Mouse (Mus musculus) embryonic facial prominence, embryonic 11.5 days (tissue): ENCODE measurements at regions not wholly inside any gene's neighbourhood (a gene's known extent, or its start where the extent isn't known, plus 50 kb on each side); places are given as distances from the start of the nearest gene placed in this dataset.
A peak's percentile ranks its signal among the peaks of the same experiment; 100 is the strongest.

Experiments used
- ATAC-seq: fragments of 200-750 bp; cut with Nextera tagmentation; replicated peaks from 2 replicates; pipeline ENCODE4 v1.8.0; 2017; ENCODE audit warnings: low read depth; ENCODE audit not compliant: insufficient number of reproducible peaks, low FRiP score, low TSS enrichment
- DNase-seq: peaks from one replicate; pipeline ENCODE4 v3.0.0-alpha.2; 2015; ENCODE audit warnings: low spot score
- H3K27ac ChIP-seq: fragments of 300-500 bp; sonication (generic); replicated peaks from 2 replicates; pipeline ENCODE4 v1.5.1; 2014; ENCODE audit warnings: mild to moderate bottlenecking, low read depth, low read length, control low read depth
- H3K27me3 ChIP-seq: fragments of 300-500 bp; sonication (generic); 2 replicates; pipeline ENCODE4 v1.6.1; 2014; ENCODE audit warnings: mild to moderate bottlenecking, low read length, moderate library complexity, mixed read lengths; ENCODE audit not compliant: control insufficient read depth, insufficient read depth
- H3K36me3 ChIP-seq: fragments of 300-500 bp; sonication (generic); replicated peaks from 2 replicates; pipeline ENCODE4 v1.6.1; 2014; ENCODE audit warnings: low read depth, mild to moderate bottlenecking, low read length, moderate library complexity, mixed read lengths; ENCODE audit not compliant: control insufficient read depth, insufficient read depth
- H3K4me1 ChIP-seq: fragments of 300-500 bp; sonication (generic); 2 replicates; pipeline ENCODE4 v1.6.1; 2014; ENCODE audit warnings: low read length, mixed read lengths; ENCODE audit not compliant: control insufficient read depth, insufficient read depth
- H3K4me2 ChIP-seq: fragments of 300-500 bp; sonication (generic); 2 replicates; pipeline ENCODE4 v1.6.1; 2014; ENCODE audit warnings: low read depth, mild to moderate bottlenecking, control low read depth, low read length, moderate library complexity
- H3K4me3 ChIP-seq: fragments of 300-500 bp; sonication (generic); 2 replicates; pipeline ENCODE4 v1.5.1; 2014; ENCODE audit warnings: low read depth, low read length, control low read depth
- H3K9ac ChIP-seq: fragments of 300-500 bp; sonication (generic); replicated peaks from 2 replicates; pipeline ENCODE4 v1.6.1; 2014; ENCODE audit warnings: mild to moderate bottlenecking, control low read depth, low read length
- H3K9me3 ChIP-seq: fragments of 300-500 bp; sonication (generic); replicated peaks from 2 replicates; pipeline ENCODE4 v1.6.1; 2016; ENCODE audit warnings: mild to moderate bottlenecking, low read length, inconsistent platforms, mixed read lengths; ENCODE audit not compliant: control insufficient read depth
- WGBS: fragments of 180-500 bp; shearing (Covaris S2); extraction: QIAGEN DNeasy Blood & Tissue Kit; methylation state at CpG from one replicate; pipeline ENCODE4 v1.1.7; 2014; 5-methylcytosine and 5-hydroxymethylcytosine counted together

- DNase-seq (no peak), ATAC-seq (no peak)
- Histone ChIP-seq H3K4me3 (no peak overlapping the region), H3K4me1 (no peaks in the 10 kb centered on the region), H3K27me3 (no peaks in the 10 kb centered on the region), H3K9me3 (no peaks in the 10 kb centered on the region), H3K27ac (no peak overlapping the region), H3K9ac (no peak overlapping the region), H3K36me3 (no peaks in the 10 kb centered on the region), H3K4me2 (no peak overlapping the region)
- 81% methylated on average over 6 of the region's 6 CpGs for WGBS
Observed at GRCm38 (mm10) chr4:9024216-9024925, 785.5 kb upstream of the Car8 start.

- WGBS, result 51% methylated on average over 22 of the region's 22 CpGs
- Histone ChIP-seq H3K4me2 (no peak overlapping the region), H3K9me3 (no peaks in the 10 kb centered on the region), H3K36me3 (no peaks in the 10 kb centered on the region), H3K27me3 (no peaks in the 10 kb centered on the region), H3K27ac (no peak overlapping the region), H3K4me3 (no peak overlapping the region), H3K9ac (no peak overlapping the region), H3K4me1 (peaks cover 12% of the 10 kb centered on the region)
- ATAC-seq (no peak), DNase-seq (peak; percentile 63)
Observed at GRCm38 (mm10) chr4:9019241-9020110, 780.6 kb upstream of the Car8 start.

GRCm38 (mm10) chr4:9018236-9018635 lies 779.4 kb upstream of the Car8 start:
- DNase-seq (no peak), ATAC-seq (no peak)
- no peak overlapping the region for H3K9ac ChIP-seq
- no peaks in the 10 kb centered on the region for H3K9me3 ChIP-seq
- H3K36me3 ChIP-seq, result no peaks in the 10 kb centered on the region
- no peak overlapping the region for H3K27ac ChIP-seq
- peaks cover 12% of the 10 kb centered on the region for H3K4me1 ChIP-seq
- H3K27me3 ChIP-seq, result no peaks in the 10 kb centered on the region
- WGBS, result 86% methylated on average over 2 of the region's 2 CpGs
- H3K4me2 ChIP-seq, result no peak overlapping the region
- no peak overlapping the region for H3K4me3 ChIP-seq

GRCm38 (mm10) chr4:9016504-9017040 lies 777.7 kb upstream of the Car8 start:
- 40% methylated on average over 9 of the region's 9 CpGs for WGBS
- H3K36me3 ChIP-seq, result no peaks in the 10 kb centered on the region
- H3K9ac ChIP-seq, result no peak overlapping the region
- no peak overlapping the region for H3K4me2 ChIP-seq
- DNase-seq, result peak; percentile 32
- peaks cover 12% of the 10 kb centered on the region for H3K4me1 ChIP-seq
- no peak overlapping the region for H3K27ac ChIP-seq
- H3K9me3 ChIP-seq, result no peaks in the 10 kb centered on the region
- ATAC-seq, result no peak
- H3K4me3 ChIP-seq, result no peak overlapping the region
- no peaks in the 10 kb centered on the region for H3K27me3 ChIP-seq

GRCm38 (mm10) chr4:9015528-9016503 lies 777.0 kb upstream of the Car8 start:
- 19% methylated on average over 14 of the region's 14 CpGs for WGBS
- DNase-seq, result peak; percentile 20
- no peak overlapping the region for H3K9ac ChIP-seq

GRCm38 (mm10) chr4:9014986-9015385 lies 776.1 kb upstream of the Car8 start:
- H3K9ac ChIP-seq, result no peak overlapping the region
- no peak for ATAC-seq
- H3K4me1 ChIP-seq, result peaks cover 12% of the 10 kb centered on the region
- H3K36me3 ChIP-seq, result no peaks in the 10 kb centered on the region
- H3K9me3 ChIP-seq, result no peaks in the 10 kb centered on the region
- DNase-seq, result no peak
- WGBS, result 21% methylated on average over 4 of the region's 4 CpGs
- H3K4me2 ChIP-seq, result no peak overlapping the region
- H3K27ac ChIP-seq, result no peak overlapping the region
- H3K4me3 ChIP-seq, result no peak overlapping the region
- H3K27me3 ChIP-seq, result no peaks in the 10 kb centered on the region

More at GRCm38 (mm10) chr4:9015528-9016503, 777.0 kb upstream of the Car8 start:
- Histone ChIP-seq H3K4me2 (no peak overlapping the region), H3K27ac (no peak overlapping the region), H3K4me3 (no peak overlapping the region), H3K27me3 (no peaks in the 10 kb centered on the region), H3K9me3 (no peaks in the 10 kb centered on the region), H3K36me3 (no peaks in the 10 kb centered on the region), H3K4me1 (peaks cover 12% of the 10 kb centered on the region)
- ATAC-seq, result no peak

GRCm38 (mm10) chr4:9012787-9013186 lies 773.9 kb upstream of the Car8 start:
- 57% methylated on average over 9 of the region's 9 CpGs for WGBS
- Histone ChIP-seq H3K9ac (no peak overlapping the region), H3K4me1 (peaks cover 12% of the 10 kb centered on the region), H3K9me3 (no peaks in the 10 kb centered on the region), H3K4me3 (no peak overlapping the region), H3K27me3 (no peaks in the 10 kb centered on the region), H3K4me2 (no peak overlapping the region), H3K27ac (no peak overlapping the region), H3K36me3 (no peaks in the 10 kb centered on the region)
- no peak for DNase-seq
- no peak for ATAC-seq
